Mouse (Mus musculus) kidney, adult 2 months (tissue): ENCODE measurements around the gene Pafah1b3.

Experiments used
- CTCF ChIP-seq: fragments of 200-500 bp; conservative IDR thresholded peaks from 2 replicates; pipeline ENCODE4 v1.5.1; 2011; ENCODE audit warnings: low read depth, mild to moderate bottlenecking, control low read depth, low read length, moderate library complexity, mixed read lengths; ENCODE audit not compliant: insufficient read depth, insufficient read length
- POLR2A ChIP-seq: fragments of 200-500 bp; IDR thresholded peaks from one replicate; pipeline ENCODE4 v1.6.1; 2011; ENCODE audit warnings: low read depth, low read length, control low read depth

DNA sequence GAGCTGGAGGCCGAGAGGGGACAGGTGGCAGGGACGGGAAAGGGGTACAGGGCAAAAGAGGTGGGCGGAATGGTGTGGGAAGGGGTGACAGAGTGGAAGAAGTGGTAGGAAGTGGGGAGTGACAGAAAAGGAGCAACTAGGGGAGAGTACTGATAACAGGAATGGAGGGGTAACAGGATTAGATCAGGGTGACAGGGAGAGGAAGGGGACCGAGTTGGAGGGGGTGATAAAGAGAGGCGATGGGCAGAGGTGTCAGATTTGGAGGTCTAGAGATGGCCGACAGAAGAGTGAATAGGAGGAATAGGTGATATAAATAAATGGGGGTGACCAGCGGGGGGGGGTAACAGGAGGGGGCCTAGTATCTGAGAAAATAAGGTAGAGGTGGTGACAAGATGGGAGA lies 29.2 kb downstream of the Pafah1b3 start:
- TF ChIP-seq CTCF (no peak), POLR2A (no peak)
